Mouse (Mus musculus): ENCODE results near the gene Atf3. TPM values are rescaled to one million over a fixed set of nuclear protein-coding genes. Genes with fewer than 3 reads are reported as not detected.

The Atf3 gene
- polyA plus RNA-seq, 1 experiment from 2014 or later, result 14.0 TPM

DNA sequence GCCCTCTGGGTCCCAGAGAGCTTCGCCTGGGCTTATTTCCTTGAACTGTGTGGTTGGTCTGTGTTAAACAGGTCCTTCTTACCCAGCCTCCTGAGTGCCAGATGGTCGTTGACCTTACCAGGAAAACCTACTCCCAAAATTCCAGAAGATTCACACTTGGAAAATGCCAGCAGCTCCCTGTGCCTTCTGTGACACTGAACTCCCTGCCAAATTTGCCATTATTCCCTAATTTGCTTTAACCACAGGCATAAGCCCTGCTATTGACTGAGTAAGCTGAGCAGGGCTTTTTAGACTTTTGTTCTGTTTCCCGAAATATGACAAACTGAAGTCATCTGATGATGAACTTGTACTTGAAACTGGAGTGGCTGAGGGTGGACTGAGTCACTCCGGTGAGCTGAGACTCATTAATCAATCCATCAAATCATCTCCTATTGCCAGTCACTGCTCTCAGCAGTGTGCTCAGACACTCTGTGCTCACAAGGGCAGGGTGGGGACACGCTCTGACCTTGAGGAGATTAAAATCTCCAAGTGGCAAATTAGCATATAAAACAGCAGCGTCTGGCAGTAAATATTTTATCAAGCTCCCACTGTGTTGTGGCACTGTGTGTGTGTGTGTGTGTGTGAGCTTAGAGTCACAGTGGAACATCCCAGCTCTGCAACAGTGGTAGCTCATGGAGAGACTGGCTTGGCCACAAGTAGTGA, 28.0 kb downstream of the Atf3 start:
- Histone ChIP-seq H3K36me3 (no peaks in the 10 kb centered on the region), H3K9me3 (no peaks in the 10 kb centered on the region), H3K27me3 (replicated peaks) (peaks cover 61% of the 10 kb centered on the region), H3K4me2 (no peak overlapping the region), H3K9ac (no peak overlapping the region), H3K4me1 (peaks cover 24% of the 10 kb centered on the region), H3K4me3 (no peak overlapping the region), H3K27ac (replicated peaks) (no peak overlapping the region)
- no peak for ATAC-seq (ENCODE audit: extremely low read depth, insufficient number of reproducible peaks, low FRiP score, low TSS enrichment)
- WGBS, result 40% methylated on average over 6 of the region's 6 CpGs

DNA sequence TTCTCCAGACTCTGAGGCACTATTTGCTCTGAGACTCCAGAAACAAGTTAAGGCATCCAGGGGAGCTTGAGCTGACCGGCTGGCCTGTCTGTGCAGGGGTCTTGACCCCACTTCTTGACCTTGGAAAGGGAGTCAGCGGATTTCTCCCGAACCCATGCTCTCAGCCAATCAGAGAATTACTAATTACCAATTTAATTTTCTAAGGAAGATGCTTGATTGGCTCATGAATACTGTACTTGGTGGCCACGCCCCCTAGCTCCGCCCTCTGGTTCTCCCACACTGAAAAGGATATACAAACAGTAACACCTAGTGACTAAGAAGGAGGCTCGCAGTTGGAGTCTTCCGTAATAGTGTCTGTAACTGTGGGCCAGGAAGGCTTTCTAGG, 31.5 kb downstream of the Atf3 start:
- ATAC-seq (ENCODE audit: extremely low read depth, insufficient number of reproducible peaks, low FRiP score, low TSS enrichment), result no peak
- Histone ChIP-seq H3K36me3 (no peaks in the 10 kb centered on the region), H3K27ac (replicated peaks) (peak overlapping the region; percentile 53), H3K9ac (peak overlapping the region; percentile 82; the same call in 1 of the 2 replicates), H3K4me2 (peak overlapping the region; percentile 92), H3K9me3 (no peaks in the 10 kb centered on the region), H3K4me3 (peak overlapping the region; percentile 67), H3K27me3 (replicated peaks) (peaks cover 51% of the 10 kb centered on the region), H3K4me1 (peaks cover 35% of the 10 kb centered on the region)
- 9% methylated on average over 7 of the region's 7 CpGs for WGBS

DNA sequence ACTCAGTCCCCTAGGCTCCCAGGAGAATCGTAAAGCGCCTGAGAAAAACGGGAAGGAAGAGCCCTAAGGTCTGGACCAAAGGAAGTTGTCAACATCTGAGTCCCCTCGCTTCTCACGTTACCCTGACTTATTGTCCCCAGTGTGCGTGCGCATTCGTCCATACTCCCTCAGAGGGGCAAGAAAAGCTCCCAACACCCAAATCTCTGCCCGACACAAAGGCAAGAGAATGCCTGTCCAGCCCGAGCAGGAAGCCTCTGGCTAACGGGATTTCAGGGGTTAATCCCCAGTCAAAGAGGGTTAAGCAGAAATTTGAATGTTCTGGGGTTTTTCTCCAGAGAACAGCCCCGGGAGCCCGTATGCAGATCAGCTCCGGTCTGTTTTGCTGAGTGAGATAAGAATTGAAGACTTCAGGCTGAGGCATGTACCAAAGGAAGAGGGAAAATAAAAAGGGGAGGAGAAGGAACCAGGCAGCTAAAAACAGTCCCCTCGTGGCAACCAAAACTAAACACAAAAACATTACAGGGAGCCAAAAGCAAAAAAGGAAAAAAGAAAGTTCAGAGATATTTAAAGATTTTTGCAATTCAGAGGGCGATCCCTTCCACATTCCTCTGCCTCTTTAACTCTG, 32.0 kb downstream of the Atf3 start:
- Histone ChIP-seq H3K9ac (peak overlapping the region; percentile 82), H3K27ac (replicated peaks) (peak overlapping the region; percentile 53), H3K9me3 (no peaks in the 10 kb centered on the region), H3K4me1 (peaks cover 40% of the 10 kb centered on the region), H3K27me3 (replicated peaks) (peaks cover 46% of the 10 kb centered on the region), H3K4me2 (peak overlapping the region; percentile 92), H3K36me3 (no peaks in the 10 kb centered on the region), H3K4me3 (peak overlapping the region; percentile 67)
- ATAC-seq (ENCODE audit: extremely low read depth, insufficient number of reproducible peaks, low FRiP score, low TSS enrichment), result no peak
- 2% methylated on average over 16 of the region's 16 CpGs for WGBS

DNA sequence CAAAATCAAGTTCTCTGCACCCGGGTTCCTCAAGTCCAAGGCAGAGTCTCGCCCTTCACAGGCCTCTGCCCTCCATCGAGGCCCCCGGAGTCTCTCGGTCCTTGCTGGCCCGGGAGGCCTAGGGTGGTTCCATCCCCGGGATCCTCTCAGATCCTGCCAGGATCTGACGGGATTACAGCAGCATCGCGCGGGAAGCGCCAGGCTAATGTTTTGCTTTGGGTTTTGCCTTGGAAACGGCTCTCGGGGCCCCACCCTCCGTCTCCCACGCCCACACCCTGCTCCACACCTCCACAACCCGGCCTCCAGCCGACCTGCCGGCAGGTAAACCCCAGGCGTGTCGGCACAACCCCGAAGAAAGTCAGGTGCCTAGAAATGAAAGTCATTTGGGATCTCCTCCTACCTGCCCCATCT, 33.0 kb downstream of the Atf3 start:
- Histone ChIP-seq H3K4me1 (peaks cover 50% of the 10 kb centered on the region), H3K27ac (replicated peaks) (no peak overlapping the region), H3K4me3 (peak overlapping the region; percentile 67), H3K9me3 (no peaks in the 10 kb centered on the region), H3K4me2 (peak overlapping the region; percentile 92), H3K36me3 (no peaks in the 10 kb centered on the region), H3K9ac (peak overlapping the region; percentile 82), H3K27me3 (replicated peaks) (peaks cover 41% of the 10 kb centered on the region)
- WGBS, result 2% methylated on average over 22 of the region's 22 CpGs
- ATAC-seq (ENCODE audit: extremely low read depth, insufficient number of reproducible peaks, low FRiP score, low TSS enrichment), result no peak

DNA sequence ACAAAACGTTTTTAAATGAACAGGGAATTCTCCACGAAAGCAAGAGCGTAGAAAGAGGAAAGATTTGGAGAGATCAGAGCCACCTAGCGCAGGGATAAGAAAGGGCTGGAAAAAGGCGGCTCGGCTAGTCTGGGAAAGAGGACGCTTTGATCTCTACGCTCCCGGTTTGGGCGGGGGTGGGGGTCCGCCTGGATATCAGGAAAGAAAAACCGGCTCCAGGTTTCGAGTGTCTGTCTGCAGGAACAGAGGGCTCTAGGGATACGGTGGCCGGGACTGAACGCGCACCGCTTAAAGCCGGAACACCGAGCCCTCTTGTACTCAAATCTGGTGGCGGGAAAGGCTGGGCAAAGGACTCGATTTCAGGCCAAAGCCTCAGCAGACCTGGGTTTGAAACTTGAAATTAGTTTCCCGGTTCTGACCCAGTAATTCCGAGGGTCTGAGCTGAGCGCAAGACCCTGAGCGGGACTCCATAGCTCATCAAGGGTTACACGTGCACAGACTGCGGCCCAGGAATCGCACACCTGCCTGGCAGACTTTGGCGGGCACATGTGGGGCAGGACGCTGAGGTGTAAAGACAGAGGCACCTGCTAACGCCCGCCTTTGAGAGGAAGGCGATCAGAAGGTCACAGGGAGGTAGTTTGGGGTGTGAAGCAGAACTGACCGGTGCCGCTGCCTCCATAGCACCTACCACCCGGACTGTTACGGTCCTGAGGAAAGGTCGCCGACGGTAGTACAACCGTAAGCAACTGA, 33.6 kb downstream of the Atf3 start:
- Histone ChIP-seq H3K9me3 (no peaks in the 10 kb centered on the region), H3K36me3 (no peaks in the 10 kb centered on the region), H3K27me3 (replicated peaks) (peaks cover 41% of the 10 kb centered on the region), H3K4me1 (peaks cover 56% of the 10 kb centered on the region), H3K4me2 (peak overlapping the region; percentile 92), H3K4me3 (peak overlapping the region; percentile 67), H3K27ac (replicated peaks) (peak overlapping the region; percentile 76), H3K9ac (peak overlapping the region; percentile 82)
- no peak for ATAC-seq (ENCODE audit: extremely low read depth, insufficient number of reproducible peaks, low FRiP score, low TSS enrichment)
- WGBS, result 3% methylated on average over 42 of the region's 42 CpGs

DNA sequence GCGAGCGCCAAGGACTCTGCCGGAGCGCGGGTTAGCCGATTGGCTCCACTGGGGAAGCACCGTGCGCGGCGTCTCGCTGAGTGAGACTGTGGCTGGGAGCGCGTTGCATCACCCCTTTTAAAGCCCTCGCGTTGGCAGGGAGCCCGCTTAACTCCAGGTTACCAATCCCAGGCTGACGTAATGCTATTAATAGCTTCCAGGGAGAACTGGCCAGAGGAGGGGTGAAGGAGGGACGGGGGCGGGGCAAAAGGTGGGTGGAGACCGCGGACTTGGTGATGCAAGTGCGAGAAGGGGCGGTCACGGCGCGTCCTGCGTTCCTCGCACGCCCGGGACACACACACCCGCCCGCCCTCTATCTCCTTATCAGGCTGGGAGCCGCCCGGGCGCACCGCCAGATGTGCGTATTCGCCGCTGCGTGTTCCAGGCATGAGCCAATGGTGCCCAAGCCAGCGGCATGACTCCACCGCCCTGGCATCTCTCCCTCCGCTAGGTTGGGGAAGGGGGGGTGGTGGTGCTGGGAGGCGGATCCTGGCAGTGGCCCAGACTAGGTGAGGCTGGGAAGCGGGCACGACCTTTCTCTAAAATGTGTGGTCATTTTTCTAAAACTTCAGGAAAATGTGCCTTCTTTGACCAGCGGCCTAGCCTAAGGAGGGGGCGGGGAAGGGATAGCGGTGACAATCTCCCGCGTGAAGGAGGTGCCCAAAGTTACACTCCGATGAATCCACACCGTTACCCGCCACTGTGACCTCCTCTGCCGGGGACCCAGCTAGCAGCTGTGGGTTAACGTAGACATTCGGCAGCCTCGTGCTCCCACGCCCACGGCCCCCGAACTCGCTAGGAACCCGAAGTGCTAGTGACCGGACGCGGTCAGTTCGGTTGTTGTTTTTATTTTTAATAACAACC, 34.4 kb downstream of the Atf3 start:
- peak overlapping the region; percentile 92 for H3K4me2 ChIP-seq
- peak overlapping the region; percentile 90 for H3K27ac ChIP-seq (replicated peaks)
- H3K36me3 ChIP-seq, result no peaks in the 10 kb centered on the region
- H3K4me3 ChIP-seq, result peak overlapping the region; percentile 67
- 1% methylated on average over 67 of the region's 67 CpGs for WGBS
- peaks cover 34% of the 10 kb centered on the region for H3K27me3 ChIP-seq (replicated peaks)
- ATAC-seq (ENCODE audit: extremely low read depth, insufficient number of reproducible peaks, low FRiP score, low TSS enrichment), result peak; percentile 86
- H3K4me1 ChIP-seq, result peaks cover 64% of the 10 kb centered on the region
- no peaks in the 10 kb centered on the region for H3K9me3 ChIP-seq
- H3K9ac ChIP-seq, result peak overlapping the region; percentile 87

DNA sequence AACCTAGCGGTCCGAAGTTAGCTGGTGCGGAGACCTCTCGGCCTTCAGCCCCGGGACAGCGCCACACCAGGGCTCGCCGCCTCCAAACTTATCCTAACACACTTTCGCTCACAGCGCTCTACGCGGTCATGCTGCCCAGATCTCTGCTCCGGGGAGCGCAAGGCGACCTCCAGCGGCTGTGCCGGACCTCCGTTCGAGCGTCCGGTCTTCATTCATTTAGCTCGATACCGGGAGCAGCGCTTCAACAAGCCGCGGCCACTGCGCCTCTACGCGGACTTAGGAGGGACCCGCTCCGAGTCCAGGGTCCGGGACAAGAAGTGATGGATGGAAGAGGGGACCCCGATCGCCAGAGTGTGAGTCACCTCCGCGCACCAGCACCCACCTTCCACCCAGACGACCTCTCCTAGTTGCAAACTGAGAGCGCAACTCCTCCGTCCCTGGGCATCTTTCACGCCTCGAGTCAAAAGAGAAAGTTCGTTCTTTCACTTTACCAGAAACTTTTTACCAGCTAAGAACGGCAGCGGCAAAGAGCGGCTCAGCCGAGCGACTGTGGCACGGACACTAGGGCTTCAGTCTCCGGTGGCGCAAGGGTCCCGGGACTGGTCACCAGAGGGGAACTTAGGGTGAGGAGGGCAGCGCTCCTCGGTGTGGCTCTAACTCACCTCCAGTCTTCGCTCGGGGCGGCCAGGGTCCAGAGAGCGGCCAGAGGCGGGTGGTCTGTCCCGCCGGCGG, 35.2 kb downstream of the Atf3 start:
- Histone ChIP-seq H3K9me3 (no peaks in the 10 kb centered on the region), H3K4me3 (peak overlapping the region; percentile 67), H3K9ac (peak overlapping the region; percentile 87), H3K4me2 (peak overlapping the region; percentile 92), H3K27me3 (replicated peaks) (peaks cover 28% of the 10 kb centered on the region), H3K27ac (replicated peaks) (peak overlapping the region; percentile 90), H3K4me1 (peaks cover 73% of the 10 kb centered on the region), H3K36me3 (no peaks in the 10 kb centered on the region)
- under 1% methylated on average over 61 of the region's 61 CpGs for WGBS
- ATAC-seq (ENCODE audit: extremely low read depth, insufficient number of reproducible peaks, low FRiP score, low TSS enrichment), result no peak

DNA sequence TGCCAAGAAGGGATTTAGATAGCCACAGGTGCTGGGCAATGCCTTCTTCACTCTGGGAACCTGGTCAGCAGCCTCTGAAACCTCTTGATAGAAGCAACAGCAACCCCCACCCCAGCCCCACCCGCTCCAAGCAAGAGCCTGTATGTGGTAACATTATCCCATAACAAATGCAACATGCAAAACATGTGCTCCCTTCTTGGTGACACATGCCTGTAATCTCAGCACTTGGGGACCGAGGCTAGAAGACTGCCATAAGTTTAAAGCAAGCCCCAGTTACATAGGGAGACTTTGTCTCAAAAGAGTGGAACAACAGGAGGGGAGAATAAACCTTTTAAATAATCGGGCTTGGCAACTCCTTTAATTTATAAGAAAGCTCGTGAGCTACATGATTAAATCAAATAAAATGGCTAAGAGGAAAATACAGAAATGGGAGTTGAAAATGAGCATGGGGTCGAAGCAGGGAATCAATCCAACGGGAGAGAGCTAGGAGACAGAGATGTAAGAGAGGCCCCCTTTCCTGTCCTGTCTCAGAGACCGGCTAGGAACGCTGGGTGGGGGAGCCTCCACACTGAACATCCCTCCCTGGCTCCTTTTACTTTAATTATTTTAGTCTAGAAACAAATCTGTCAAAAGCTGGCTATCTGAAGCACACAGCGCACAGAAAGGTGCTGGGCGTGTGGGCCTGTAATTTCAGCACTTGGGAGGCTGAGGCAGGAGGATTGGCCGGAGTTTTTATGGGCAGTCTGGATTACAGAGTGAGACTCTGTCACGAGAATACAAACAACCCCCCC, 36.2 kb downstream of the Atf3 start:
- H3K4me3 ChIP-seq, result peak overlapping the region; percentile 67
- peaks cover 20% of the 10 kb centered on the region for H3K27me3 ChIP-seq (replicated peaks)
- H3K4me1 ChIP-seq, result peaks cover 77% of the 10 kb centered on the region
- no peak overlapping the region; the same call in 1 of the 2 replicates for H3K27ac ChIP-seq (replicated peaks)
- H3K4me2 ChIP-seq, result peak overlapping the region; percentile 92
- H3K9ac ChIP-seq, result peak overlapping the region; percentile 87
- peaks cover 8% of the 10 kb centered on the region for H3K36me3 ChIP-seq
- no peak for ATAC-seq (ENCODE audit: extremely low read depth, insufficient number of reproducible peaks, low FRiP score, low TSS enrichment)
- H3K9me3 ChIP-seq, result no peaks in the 10 kb centered on the region
- 40% methylated on average over 12 of the region's 12 CpGs for WGBS

DNA sequence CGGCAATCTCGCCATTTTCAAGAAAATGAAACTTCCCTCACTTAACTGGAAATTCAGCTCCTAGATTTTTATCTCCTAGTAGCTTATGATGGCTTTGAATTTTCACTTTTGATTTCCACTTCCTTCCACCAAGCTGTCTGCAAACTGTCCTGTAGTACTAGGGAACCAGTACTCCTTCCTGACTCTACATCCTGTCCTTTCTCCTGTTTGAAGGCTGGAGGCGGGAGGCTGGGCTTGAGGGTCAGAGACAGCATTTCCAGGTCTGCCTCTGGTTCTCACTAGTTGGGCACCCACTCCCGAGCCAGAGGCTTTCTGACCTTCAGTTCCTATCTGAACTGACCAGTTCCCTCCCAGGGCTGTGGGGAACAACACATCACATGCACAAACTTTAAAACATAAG, 37.4 kb downstream of the Atf3 start:
- H3K36me3 ChIP-seq, result peaks cover 21% of the 10 kb centered on the region
- peak overlapping the region; percentile 92 for H3K4me2 ChIP-seq
- ATAC-seq (ENCODE audit: extremely low read depth, insufficient number of reproducible peaks, low FRiP score, low TSS enrichment), result no peak
- H3K27me3 ChIP-seq (replicated peaks), result peaks cover 13% of the 10 kb centered on the region
- 59% methylated on average over 4 of the region's 4 CpGs for WGBS
- peaks cover 64% of the 10 kb centered on the region for H3K4me1 ChIP-seq
- peak overlapping the region; percentile 12; the same call in 1 of the 2 replicates for H3K27ac ChIP-seq (replicated peaks)
- no peak overlapping the region for H3K4me3 ChIP-seq
- H3K9me3 ChIP-seq, result no peaks in the 10 kb centered on the region
- H3K9ac ChIP-seq, result peak overlapping the region; percentile 56; the same call in 1 of the 2 replicates

DNA sequence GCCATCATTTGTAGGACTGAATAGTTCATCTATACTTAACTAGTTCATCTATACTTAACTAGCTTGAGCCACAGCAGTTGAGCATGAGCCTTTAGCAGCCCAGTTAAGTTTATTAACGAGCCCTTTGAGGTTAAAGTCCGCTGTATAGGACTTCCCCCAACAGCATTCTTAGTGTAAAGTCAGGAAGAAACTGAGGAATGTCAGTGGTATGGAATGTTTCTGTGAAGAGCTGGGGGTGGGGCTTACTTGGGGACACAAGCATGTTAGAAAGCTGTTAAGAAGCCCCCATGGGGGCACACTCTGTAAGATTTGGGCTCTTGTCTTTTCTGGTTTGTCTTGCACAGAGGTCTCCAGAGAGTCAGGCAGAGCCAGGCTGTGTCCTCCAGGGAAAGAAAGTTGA, 38.0 kb downstream of the Atf3 start:
- Histone ChIP-seq H3K4me1 (peaks cover 59% of the 10 kb centered on the region), H3K9me3 (no peaks in the 10 kb centered on the region), H3K4me3 (no peak overlapping the region), H3K27me3 (replicated peaks) (peaks cover 8% of the 10 kb centered on the region), H3K4me2 (peak overlapping the region; percentile 92), H3K36me3 (peaks cover 26% of the 10 kb centered on the region), H3K27ac (replicated peaks) (peak overlapping the region; percentile 12; the same call in 1 of the 2 replicates), H3K9ac (peak overlapping the region; percentile 56; the same call in 1 of the 2 replicates)
- WGBS, result 25% methylated on average over 2 of the region's 2 CpGs
- ATAC-seq (ENCODE audit: extremely low read depth, insufficient number of reproducible peaks, low FRiP score, low TSS enrichment), result no peak

All from heart, embryonic 13.5 days (tissue).